Mouse (Mus musculus) midbrain, embryonic 14.5 days (tissue): ENCODE measurements at regions not wholly inside any gene's neighbourhood (a gene's known extent, or its start where the extent isn't known, plus 50 kb on each side); places are given as distances from the start of the nearest gene placed in this dataset.
A peak's percentile ranks its signal among the peaks of the same experiment; 100 is the strongest.

ENCODE experiments used
- ATAC-seq: fragments of 200-750 bp; cut with Nextera tagmentation; 2 replicates; pipeline ENCODE4 v1.8.0; 2017; ENCODE audit warnings: moderate number of reproducible peaks, moderate library complexity; ENCODE audit not compliant: low FRiP score, low TSS enrichment
- DNase-seq: peaks from one replicate; pipeline ENCODE4 v3.0.0-alpha.2; 2015
- H3K27ac ChIP-seq: fragments of 300-500 bp; sonication (generic); replicated peaks from 2 replicates; pipeline ENCODE4 v1.5.1; 2014; ENCODE audit warnings: mild to moderate bottlenecking, low read depth, low read length, moderate library complexity
- H3K27me3 ChIP-seq: fragments of 300-500 bp; sonication (generic); 2 replicates; pipeline ENCODE4 v1.6.1; 2014; ENCODE audit warnings: low read length, control low read depth, mixed read lengths; ENCODE audit not compliant: control insufficient read depth, insufficient read depth
- H3K36me3 ChIP-seq: fragments of 300-500 bp; sonication (generic); 2 replicates; pipeline ENCODE4 v1.6.1; 2014; ENCODE audit warnings: low read length, control low read depth; ENCODE audit not compliant: control insufficient read depth, insufficient read depth
- H3K4me1 ChIP-seq: fragments of 300-500 bp; sonication (generic); 2 replicates; pipeline ENCODE4 v1.6.1; 2014; ENCODE audit warnings: mild to moderate bottlenecking, antibody characterized with exemption, low read length, control low read depth; ENCODE audit not compliant: control insufficient read depth, insufficient read depth
- H3K4me2 ChIP-seq: fragments of 300-500 bp; sonication (generic); 2 replicates; pipeline ENCODE4 v1.6.1; 2014; ENCODE audit warnings: mild to moderate bottlenecking, low read length, moderate library complexity
- H3K4me3 ChIP-seq: fragments of 300-500 bp; sonication (generic); replicated peaks from 2 replicates; pipeline ENCODE4 v1.5.1; 2014; ENCODE audit warnings: low read depth, low read length
- H3K9ac ChIP-seq: fragments of 300-500 bp; sonication (generic); replicated peaks from 2 replicates; pipeline ENCODE4 v1.6.1; 2014; ENCODE audit warnings: mild to moderate bottlenecking, low read length, moderate library complexity
- H3K9me3 ChIP-seq: fragments of 300-500 bp; sonication (generic); 2 replicates; pipeline ENCODE4 v1.6.1; 2016; ENCODE audit warnings: low read length, control low read depth, mixed read lengths; ENCODE audit not compliant: control insufficient read depth
- WGBS: fragments of 180-500 bp; shearing (Covaris S2); extraction: QIAGEN DNeasy Blood & Tissue Kit; methylation state at CpG from one replicate; pipeline ENCODE4 v1.1.7; 2014; 5-methylcytosine and 5-hydroxymethylcytosine counted together

GRCm38 (mm10) chr1:48535044-48535443 is 1642.4 kb upstream of the Slc39a10 start:
- DNase-seq (no peak), ATAC-seq (no peak)
- Histone ChIP-seq H3K27me3 (no peaks in the 10 kb centered on the region), H3K4me3 (no peak overlapping the region), H3K4me1 (no peaks in the 10 kb centered on the region), H3K9me3 (no peaks in the 10 kb centered on the region), H3K27ac (no peak overlapping the region), H3K9ac (no peak overlapping the region), H3K36me3 (no peaks in the 10 kb centered on the region), H3K4me2 (no peak overlapping the region)
- WGBS = 78% methylated on average over 4 of the region's 4 CpGs

- 96% methylated on average over 2 of the region's 2 CpGs for WGBS
- no peak for DNase-seq
- Histone ChIP-seq H3K9ac (no peak overlapping the region), H3K27me3 (no peaks in the 10 kb centered on the region), H3K9me3 (no peaks in the 10 kb centered on the region), H3K4me2 (no peak overlapping the region), H3K36me3 (no peaks in the 10 kb centered on the region), H3K27ac (no peak overlapping the region), H3K4me3 (no peak overlapping the region), H3K4me1 (no peaks in the 10 kb centered on the region)
- ATAC-seq = no peak
Observed at GRCm38 (mm10) chr1:48533326-48533725, 1640.7 kb upstream of the Slc39a10 start.

- DNase-seq = peak; percentile 13
- ATAC-seq = no peak
- no peak overlapping the region for H3K4me3 ChIP-seq
Observed at GRCm38 (mm10) chr1:48488756-48489155, 1596.1 kb upstream of the Slc39a10 start.

GRCm38 (mm10) chr1:48459928-48460327 is 1567.3 kb upstream of the Slc39a10 start:
- DNase-seq (no peak), ATAC-seq (no peak)
- Histone ChIP-seq H3K4me1 (no peaks in the 10 kb centered on the region), H3K36me3 (no peaks in the 10 kb centered on the region), H3K4me2 (no peak overlapping the region), H3K4me3 (no peak overlapping the region), H3K27me3 (no peaks in the 10 kb centered on the region), H3K9me3 (no peaks in the 10 kb centered on the region), H3K27ac (no peak overlapping the region), H3K9ac (no peak overlapping the region)
- 57% methylated on average over 3 of the region's 3 CpGs for WGBS

More at GRCm38 (mm10) chr1:48488756-48489155, 1596.1 kb upstream of the Slc39a10 start:
- no peaks in the 10 kb centered on the region for H3K9me3 ChIP-seq
- no peak overlapping the region for H3K4me2 ChIP-seq
- WGBS = 14% methylated on average over 1 of the region's 1 CpGs
- no peaks in the 10 kb centered on the region for H3K4me1 ChIP-seq
- no peak overlapping the region for H3K27ac ChIP-seq
- H3K9ac ChIP-seq = no peak overlapping the region
- no peaks in the 10 kb centered on the region for H3K36me3 ChIP-seq
- H3K27me3 ChIP-seq = no peaks in the 10 kb centered on the region
